13 mouse cellular contexts compared by ENCODE assay signal in the genomic region with DNA sequence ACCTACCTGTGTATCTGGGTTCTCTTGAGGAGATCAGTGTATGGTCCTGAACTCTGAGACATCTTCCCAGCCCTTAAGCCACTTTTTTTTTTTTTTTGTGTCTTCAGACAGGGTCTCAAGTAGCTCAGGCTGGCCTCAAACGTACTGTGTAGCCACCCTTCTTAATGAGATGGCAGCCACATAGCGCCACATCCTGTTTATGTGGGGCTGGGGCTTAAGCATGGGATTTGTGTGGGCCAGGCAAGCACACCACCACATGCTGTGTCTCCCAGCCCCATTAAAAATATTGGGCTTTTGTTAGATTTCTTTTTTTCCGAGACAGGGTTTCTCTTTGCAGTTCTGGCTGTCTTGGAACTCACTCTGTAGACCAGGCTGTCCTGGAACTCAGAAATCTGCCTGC.
"Had no signal": no experiment of that assay in that cellular context is flagged by ENCODE, and none has a peak within 500 bp of the region (broad histone marks: within the 10 kb centered on the region; RNA-seq: fewer than 3 reads in every experiment).

No protein-coding gene starts in this region.

- DNase-seq: gastrocnemius, postnatal 14 days; gastrocnemius, postnatal 36 days; heart, adult 11 months; heart, postnatal 10 days; heart, postnatal 4 days; kidney, adult 18-20 months; kidney, adult 8-10 months; kidney, postnatal 10 days; kidney, postnatal 25 days; kidney, postnatal 4 days; layer of hippocampus, adult 9-11 months; layer of hippocampus, postnatal 36 days; left cerebral cortex, postnatal 4 days had no signal
